Mouse (Mus musculus) testis, postnatal 14 days (tissue): ENCODE measurements around the gene Usp24.
A peak's percentile ranks its signal among the peaks of the same experiment; 100 is the strongest.
"Not testable (repeated sequence)": the region's sequence is repeated elsewhere in the genome, so short reads cannot be mapped to it uniquely, and the experiment has no call there.

Source experiments
- DNase-seq: peaks from one replicate; pipeline ENCODE4 v3.0.0; 2021; ENCODE audit warnings: low spot score

The Usp24 gene

GRCm38 (mm10) chr4:106318208-106318607, 2.2 kb downstream of the Usp24 start:
- DNase-seq: no peak

- no peak for DNase-seq
Observed at GRCm38 (mm10) chr4:106318976-106319375, 3.0 kb downstream of the Usp24 start.

GRCm38 (mm10) chr4:106322846-106323245, 6.8 kb downstream of the Usp24 start:
- no peak for DNase-seq

GRCm38 (mm10) chr4:106323318-106323717, 7.3 kb downstream of the Usp24 start:
- DNase-seq: no peak

GRCm38 (mm10) chr4:106327436-106327835, 11.4 kb downstream of the Usp24 start:
- no peak for DNase-seq

GRCm38 (mm10) chr4:106328704-106329103, 12.7 kb downstream of the Usp24 start:
- no peak for DNase-seq

- DNase-seq: not testable (repeated sequence)
Observed at GRCm38 (mm10) chr4:106329171-106329570, 13.2 kb downstream of the Usp24 start.

- no peak for DNase-seq
Observed at GRCm38 (mm10) chr4:106330371-106330819, 14.4 kb downstream of the Usp24 start.

- DNase-seq: no peak
Observed at GRCm38 (mm10) chr4:106333071-106333470, 17.1 kb downstream of the Usp24 start.

GRCm38 (mm10) chr4:106333584-106333983, 17.6 kb downstream of the Usp24 start:
- no peak for DNase-seq

- no peak for DNase-seq
Observed at GRCm38 (mm10) chr4:106335858-106336257, 19.8 kb downstream of the Usp24 start.

- no peak for DNase-seq
Observed at GRCm38 (mm10) chr4:106347664-106348063, 31.7 kb downstream of the Usp24 start.

GRCm38 (mm10) chr4:106355025-106355424, 39.0 kb downstream of the Usp24 start:
- not testable (repeated sequence) for DNase-seq

- no peak for DNase-seq
Observed at GRCm38 (mm10) chr4:106370013-106370412, 54.0 kb downstream of the Usp24 start.

- DNase-seq: peak; percentile 46
Observed at GRCm38 (mm10) chr4:106375857-106376256, 59.8 kb downstream of the Usp24 start.

- DNase-seq: no peak
Observed at GRCm38 (mm10) chr4:106378839-106379572, 63.0 kb downstream of the Usp24 start.

- no peak for DNase-seq
Observed at GRCm38 (mm10) chr4:106381131-106381530, 65.1 kb downstream of the Usp24 start.

- DNase-seq: no peak
Observed at GRCm38 (mm10) chr4:106389908-106390307, 73.9 kb downstream of the Usp24 start.

- no peak for DNase-seq
Observed at GRCm38 (mm10) chr4:106409621-106410020, 93.6 kb downstream of the Usp24 start.

GRCm38 (mm10) chr4:106419256-106419655, 103.2 kb downstream of the Usp24 start:
- DNase-seq: no peak

- no peak for DNase-seq
Observed at GRCm38 (mm10) chr4:106419791-106420190, 103.8 kb downstream of the Usp24 start.

GRCm38 (mm10) chr4:106422597-106422996, 106.6 kb downstream of the Usp24 start:
- no peak for DNase-seq

- DNase-seq: no peak
Observed at GRCm38 (mm10) chr4:106424560-106424959, 108.5 kb downstream of the Usp24 start.

GRCm38 (mm10) chr4:106426286-106426685, 110.3 kb downstream of the Usp24 start:
- no peak for DNase-seq
